In the genomic region with DNA sequence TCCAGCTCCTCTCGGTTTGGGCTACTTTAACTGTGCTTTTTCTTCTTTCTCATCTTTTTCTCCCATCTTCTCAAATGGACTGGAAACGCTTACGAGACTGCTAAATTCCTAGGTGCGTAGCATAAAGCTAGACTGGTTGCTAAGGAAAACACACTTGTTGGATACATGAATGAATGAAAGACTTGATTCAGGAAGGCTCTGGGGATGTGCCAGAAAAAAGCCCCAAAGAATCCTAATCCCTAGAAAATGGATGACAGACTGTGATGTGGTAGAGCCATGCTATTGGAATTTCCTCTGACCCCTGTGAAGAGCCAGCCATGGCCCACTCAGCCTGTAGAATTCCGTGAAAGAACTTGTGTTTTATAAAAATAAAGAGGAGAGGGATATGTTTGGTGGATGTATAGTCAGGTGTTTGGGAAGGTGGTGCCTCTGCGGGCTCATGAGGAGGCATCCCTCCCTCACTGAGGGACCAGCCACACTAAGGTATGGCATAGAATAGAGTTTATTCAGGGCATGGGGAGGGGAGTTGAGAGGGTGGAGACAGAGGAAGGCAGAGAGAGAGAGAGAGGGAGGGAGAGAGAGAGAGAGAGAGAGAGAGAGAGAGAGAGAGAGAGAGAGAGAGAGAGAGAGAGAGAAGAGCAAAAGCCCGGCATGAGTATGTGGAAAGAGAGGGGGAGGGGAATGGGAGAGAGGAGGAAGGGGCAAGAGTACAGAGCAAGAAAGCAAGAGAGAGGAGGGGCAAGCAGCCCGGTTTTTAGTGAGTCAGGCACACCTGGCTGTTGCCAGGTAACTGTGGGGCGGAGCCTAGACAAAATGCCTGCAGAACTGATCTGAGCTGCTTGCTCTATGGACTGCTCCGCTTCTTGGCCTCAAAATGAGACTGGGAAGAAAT, we compare ENCODE assay signal across 8 mouse cellular contexts. TPM values are rescaled to one million over a fixed set of nuclear protein-coding genes. Genes with fewer than 3 reads are reported as not detected.
DNase-seq lines count a peak whose midpoint lies in the region; ATAC-seq lines count a peak whose summit lies in the region.

No protein-coding gene starts in this region.

- no peaks in the 10 kb centered on the region for H3K36me3 ChIP-seq in heart, embryonic 12.5 days
- H3K36me3 ChIP-seq in embryonic facial prominence, embryonic 11.5 days (replicated peaks; ENCODE audit: control insufficient read depth, insufficient read depth, low read depth, low read length): no peaks in the 10 kb centered on the region

- ATAC-seq in heart, embryonic 12.5 days (ENCODE audit: insufficient number of reproducible peaks, low FRiP score): no peak
- no peak; the same call in 1 of the 2 replicates for ATAC-seq in embryonic facial prominence, embryonic 11.5 days (replicated peaks; ENCODE audit: insufficient number of reproducible peaks, low FRiP score, low TSS enrichment, low read depth)

- 38% methylated on average over 10 of the region's 10 CpGs for WGBS in heart, embryonic 12.5 days
- WGBS in embryonic facial prominence, embryonic 11.5 days: 31% methylated on average over 10 of the region's 10 CpGs

- no peak overlapping the region; the same call in 1 of the 2 replicates for H3K9ac ChIP-seq in heart, embryonic 12.5 days
- H3K9ac ChIP-seq in embryonic facial prominence, embryonic 11.5 days (replicated peaks; ENCODE audit: low read length): no peak overlapping the region

- H3K9me3 ChIP-seq in heart, embryonic 12.5 days (replicated peaks): no peaks in the 10 kb centered on the region
- no peaks in the 10 kb centered on the region for H3K9me3 ChIP-seq in embryonic facial prominence, embryonic 11.5 days (replicated peaks; ENCODE audit: control insufficient read depth, low read length)

- no peaks in the 10 kb centered on the region for H3K27me3 ChIP-seq in heart, embryonic 12.5 days (replicated peaks)
- no peaks in the 10 kb centered on the region for H3K27me3 ChIP-seq in embryonic facial prominence, embryonic 11.5 days (ENCODE audit: control insufficient read depth, insufficient read depth, low read length)

- H3K4me1 ChIP-seq in heart, embryonic 12.5 days (replicated peaks): peaks cover 14% of the 10 kb centered on the region
- no peaks in the 10 kb centered on the region for H3K4me1 ChIP-seq in embryonic facial prominence, embryonic 11.5 days (ENCODE audit: control insufficient read depth, insufficient read depth, low read length)

- H3K4me3 ChIP-seq in heart, embryonic 12.5 days: no peak overlapping the region
- H3K4me3 ChIP-seq in embryonic facial prominence, embryonic 11.5 days (ENCODE audit: low read depth, low read length): no peak overlapping the region

- no peak for DNase-seq in heart, postnatal 14 days
- peak; percentile 41 for DNase-seq in embryonic facial prominence, embryonic 11.5 days (ENCODE audit: low spot score)
- peak; percentile 57 to 65 for DNase-seq in kidney, adult 8-10 months
- DNase-seq in lung, postnatal 36 days: peak; percentile 45
- DNase-seq in frontal cortex, postnatal 14 days (ENCODE audit: low spot score in 2 of 2): no peak
- no peak for DNase-seq in gastrocnemius, postnatal 14 days
- DNase-seq in right cerebral cortex, postnatal 25 days: no peak

- intact Hi-C loops in heart, postnatal 14 days (cut with DNase I): no loop called here
- intact Hi-C loops in gastrocnemius, postnatal 14 days (cut with DNase I; ENCODE audit: low total_unique reads): no loop called here

- H3K27ac ChIP-seq in heart, embryonic 12.5 days (ENCODE audit: poor library complexity, severe bottlenecking): no peak overlapping the region
- H3K27ac ChIP-seq in embryonic facial prominence, embryonic 11.5 days (replicated peaks; ENCODE audit: low read depth, low read length): no peak overlapping the region

- H3K4me2 ChIP-seq in heart, embryonic 12.5 days: peak overlapping the region; percentile 40; the same call in 1 of the 2 replicates
- no peak overlapping the region for H3K4me2 ChIP-seq in embryonic facial prominence, embryonic 11.5 days (ENCODE audit: low read depth, low read length)

RNA-seq across cellular contexts. Expression of gene Fnip2, which starts 8.2 kb away (rescaled TPM):
- polyA plus RNA-seq in heart, embryonic 12.5 days (2016; fragmentation: Nextera tagmentation; extraction: Ambion mirVana): 5.3 and 6.3 TPM in 2 replicates
- 10 to 100 TPM; 13.9 to 15.9 TPM for total RNA-seq in heart, postnatal 14 days (2021)
- polyA plus RNA-seq in embryonic facial prominence, embryonic 11.5 days (2014; fragmentation: Nextera tagmentation; extraction: Ambion mirVana): 3.9 and 4.5 TPM in 2 replicates
- 1 to 10 TPM; 4.9 to 5.3 TPM for total RNA-seq in gastrocnemius, postnatal 14 days (2021)

RNA-seq across cellular contexts. Expression of gene Ppid, which starts 15.3 kb away (rescaled TPM):
- polyA plus RNA-seq in heart, embryonic 12.5 days (2016; fragmentation: Nextera tagmentation; extraction: Ambion mirVana): 121 and 122 TPM in 2 replicates
- total RNA-seq in heart, postnatal 14 days (2021): 10 to 100 TPM; 35.2 to 39.8 TPM
- polyA plus RNA-seq in embryonic facial prominence, embryonic 11.5 days (2014; fragmentation: Nextera tagmentation; extraction: Ambion mirVana): 246 and 268 TPM in 2 replicates
- total RNA-seq in gastrocnemius, postnatal 14 days (2021): 10 to 100 TPM; 29.5 to 29.6 TPM

RNA-seq across cellular contexts. Expression of gene 4930579G24Rik, which starts 53.1 kb away (rescaled TPM):
- 24.6 and 26.3 TPM in 2 replicates for polyA plus RNA-seq in heart, embryonic 12.5 days (2016; fragmentation: Nextera tagmentation; extraction: Ambion mirVana)
- 1 to 10 TPM; 1.9 to 3.0 TPM for total RNA-seq in heart, postnatal 14 days (2021)
- polyA plus RNA-seq in embryonic facial prominence, embryonic 11.5 days (2014; fragmentation: Nextera tagmentation; extraction: Ambion mirVana): 39.2 and 43.5 TPM in 2 replicates
- 1 to 10 TPM; 2.3 to 2.7 TPM for total RNA-seq in gastrocnemius, postnatal 14 days (2021)

RNA-seq across cellular contexts. Expression of gene Etfdh, which starts 53.5 kb away (rescaled TPM):
- polyA plus RNA-seq in heart, embryonic 12.5 days (2016; fragmentation: Nextera tagmentation; extraction: Ambion mirVana): 138 and 143 TPM in 2 replicates
- 100 to 1,000 TPM; 545 to 570 TPM for total RNA-seq in heart, postnatal 14 days (2021)
- 54.2 and 56.5 TPM in 2 replicates for polyA plus RNA-seq in embryonic facial prominence, embryonic 11.5 days (2014; fragmentation: Nextera tagmentation; extraction: Ambion mirVana)
- total RNA-seq in gastrocnemius, postnatal 14 days (2021): 100 to 1,000 TPM in 1 of 2 experiments, 10 to 100 TPM in 1; 97.3 to 138 TPM

Comparison
In these comparisons a context has a peak if more than half of its experiments do, and no peak if none do; other contexts are left out.
1. DNase-seq: peak in embryonic facial prominence, embryonic 11.5 days (single experiment), kidney, adult 8-10 months (2 of 2) and lung, postnatal 36 days (single experiment); none in heart, postnatal 14 days (0 of 2), frontal cortex, postnatal 14 days (0 of 2), gastrocnemius, postnatal 14 days (single experiment) and right cerebral cortex, postnatal 25 days (single experiment).